Comparison of ENCODE assay signal across 8 mouse cellular contexts in genomic region chr10:82777886-82778285, GRCm38 (mm10). TPM values are rescaled to one million over a fixed set of nuclear protein-coding genes. Genes with fewer than 3 reads are reported as not detected.
DNase-seq lines count a peak whose midpoint lies in the region; ATAC-seq lines count a peak whose summit lies in the region.

No protein-coding gene starts in this region.

- DNase-seq in heart, postnatal 14 days: no peak
- DNase-seq in ZHBTc4 (ENCODE audit: low read depth, low spot score): peak; percentile 78
- no peak for DNase-seq in left cerebral cortex, adult 11 months (ENCODE audit: low spot score)
- DNase-seq in right cerebral cortex, adult 18-20 months: no peak

- no peak overlapping the region for H3K27ac ChIP-seq in heart, embryonic 13.5 days (replicated peaks)
- H3K27ac ChIP-seq in intestine, embryonic 16.5 days (ENCODE audit: low read length): no peak overlapping the region
- H3K27ac ChIP-seq in lung, embryonic 16.5 days (ENCODE audit: low read length): no peak overlapping the region

- H3K27me3 ChIP-seq in heart, embryonic 13.5 days (replicated peaks): no peaks in the 10 kb centered on the region
- no peaks in the 10 kb centered on the region for H3K27me3 ChIP-seq in intestine, embryonic 16.5 days (replicated peaks; ENCODE audit: control insufficient read depth, insufficient read depth, low read length)
- H3K27me3 ChIP-seq in lung, embryonic 16.5 days (ENCODE audit: control insufficient read depth, insufficient read depth, low read depth, low read length): no peaks in the 10 kb centered on the region

- no peak overlapping the region for H3K4me3 ChIP-seq in heart, embryonic 13.5 days
- no peak overlapping the region for H3K4me3 ChIP-seq in intestine, embryonic 16.5 days (ENCODE audit: low read length)
- H3K4me3 ChIP-seq in lung, embryonic 16.5 days (ENCODE audit: low read length): no peak overlapping the region

- H3K4me1 ChIP-seq in heart, embryonic 13.5 days: peaks cover 13% of the 10 kb centered on the region
- H3K4me1 ChIP-seq in intestine, embryonic 16.5 days (ENCODE audit: control insufficient read depth, insufficient read depth, low read length): peaks cover 5% of the 10 kb centered on the region; the same call in 1 of the 2 replicates
- no peaks in the 10 kb centered on the region for H3K4me1 ChIP-seq in lung, embryonic 16.5 days (replicated peaks; ENCODE audit: control insufficient read depth, insufficient read depth, low read length)

- intact Hi-C loops in heart, postnatal 14 days (cut with DNase I): no loop called here

- H3K36me3 ChIP-seq in heart, embryonic 13.5 days: no peaks in the 10 kb centered on the region
- no peaks in the 10 kb centered on the region for H3K36me3 ChIP-seq in intestine, embryonic 16.5 days (ENCODE audit: control insufficient read depth, insufficient read depth, low read length)
- no peaks in the 10 kb centered on the region for H3K36me3 ChIP-seq in lung, embryonic 16.5 days (ENCODE audit: control insufficient read depth, insufficient read depth, low read length)

- ATAC-seq in heart, embryonic 13.5 days (ENCODE audit: extremely low read depth, insufficient number of reproducible peaks, low FRiP score, low TSS enrichment): no peak
- ATAC-seq in intestine, embryonic 16.5 days: peak; percentile 34; the same call in 1 of the 2 replicates
- ATAC-seq in lung, embryonic 16.5 days (ENCODE audit: low read depth): no peak
- ATAC-seq in frontal cortex, adult (ENCODE audit: low TSS enrichment): no peak

- H3K9me3 ChIP-seq in heart, embryonic 13.5 days: 0 out of 2 replicates have a peak, but pooled peaks cover 2% of the 10 kb centered on the region
- no peaks in the 10 kb centered on the region for H3K9me3 ChIP-seq in intestine, embryonic 16.5 days (ENCODE audit: control insufficient read depth, low read length)
- 0 out of 2 replicates have a peak, but pooled peaks cover 2% of the 10 kb centered on the region for H3K9me3 ChIP-seq in lung, embryonic 16.5 days (ENCODE audit: control insufficient read depth, low read length)

- H3K9ac ChIP-seq in heart, embryonic 13.5 days: no peak overlapping the region; the same call in 1 of the 2 replicates
- peak overlapping the region; percentile 27; the same call in 1 of the 2 replicates for H3K9ac ChIP-seq in intestine, embryonic 16.5 days (ENCODE audit: low read depth, low read length)
- no peak overlapping the region for H3K9ac ChIP-seq in lung, embryonic 16.5 days (ENCODE audit: low read length)

- 28% methylated on average over 13 of the region's 13 CpGs for WGBS in heart, embryonic 13.5 days
- WGBS in intestine, embryonic 16.5 days: 25% methylated on average over 13 of the region's 13 CpGs
- WGBS in lung, embryonic 16.5 days: 21% methylated on average over 13 of the region's 13 CpGs

- peak overlapping the region; percentile 30; the same call in 1 of the 2 replicates for H3K4me2 ChIP-seq in heart, embryonic 13.5 days
- no peak overlapping the region for H3K4me2 ChIP-seq in intestine, embryonic 16.5 days (ENCODE audit: low read depth, low read length)
- H3K4me2 ChIP-seq in lung, embryonic 16.5 days (ENCODE audit: low read depth, low read length): peak overlapping the region; percentile 7

RNA-seq across cellular contexts. Expression of gene Nfyb, which starts 13.9 kb away (rescaled TPM):
- 20.9 and 24.7 TPM in 2 replicates for polyA plus RNA-seq in heart, embryonic 13.5 days (2015; fragmentation: Nextera tagmentation; extraction: Ambion mirVana)
- total RNA-seq in heart, postnatal 14 days (2021): 10 to 100 TPM; 14.6 to 15.2 TPM
- 31.4 and 34.7 TPM in 2 replicates for polyA plus RNA-seq in intestine, embryonic 16.5 days (2015; fragmentation: Nextera tagmentation; extraction: Ambion mirVana)
- polyA plus RNA-seq in lung, embryonic 16.5 days (2015; fragmentation: Nextera tagmentation; extraction: Ambion mirVana): 43.5 and 48.0 TPM in 2 replicates

RNA-seq across cellular contexts. Expression of gene Txnrd1, which starts 55.9 kb away (rescaled TPM):
- polyA plus RNA-seq in heart, embryonic 13.5 days (2015; fragmentation: Nextera tagmentation; extraction: Ambion mirVana): 64.9 and 65.3 TPM in 2 replicates
- total RNA-seq in heart, postnatal 14 days (2021): 10 to 100 TPM; 41.5 to 43.9 TPM
- 107 and 108 TPM in 2 replicates for polyA plus RNA-seq in intestine, embryonic 16.5 days (2015; fragmentation: Nextera tagmentation; extraction: Ambion mirVana)
- polyA plus RNA-seq in lung, embryonic 16.5 days (2015; fragmentation: Nextera tagmentation; extraction: Ambion mirVana): 92.6 and 102 TPM in 2 replicates
